Mouse (Mus musculus) E14TG2a.4 (cell line): ENCODE measurements at regions not wholly inside any gene's neighbourhood (a gene's known extent, or its start where the extent isn't known, plus 50 kb on each side); places are given as distances from the start of the nearest gene placed in this dataset.
A peak's percentile ranks its signal among the peaks of the same experiment; 100 is the strongest.

Experiments
- H3K27me3 ChIP-seq: 2 replicates; pipeline ENCODE4 v1.6.1; 2014; ENCODE audit warnings: low read length, control low read depth; ENCODE audit not compliant: insufficient read depth
- H3K36me3 ChIP-seq: 2 replicates; pipeline ENCODE4 v1.6.1; 2014; ENCODE audit warnings: low read length, control low read depth; ENCODE audit not compliant: insufficient read depth
- H3K4me1 ChIP-seq: replicated peaks from 2 replicates; pipeline ENCODE4 v1.6.1; 2014; ENCODE audit warnings: low read depth, low read length, control low read depth
- H3K4me3 ChIP-seq: replicated peaks from 2 replicates; pipeline ENCODE4 v1.5.1; 2014; ENCODE audit warnings: mild to moderate bottlenecking, low read length
- H3K9me3 ChIP-seq: 2 replicates; pipeline ENCODE4 v1.6.1; 2014; ENCODE audit warnings: low read length, control low read depth
- CTCF ChIP-seq: conservative IDR thresholded peaks from 2 replicates; pipeline ENCODE4 v1.5.1; 2014; ENCODE audit warnings: low read length
- NANOG ChIP-seq: IDR thresholded peaks from 2 replicates; pipeline ENCODE4 v1.6.1; 2014; ENCODE audit warnings: borderline replicate concordance, low read length, mixed read lengths
- POU5F1 ChIP-seq: IDR thresholded peaks from 2 replicates; pipeline ENCODE4 v1.6.1; 2014; ENCODE audit warnings: low read length, borderline replicate concordance

DNA sequence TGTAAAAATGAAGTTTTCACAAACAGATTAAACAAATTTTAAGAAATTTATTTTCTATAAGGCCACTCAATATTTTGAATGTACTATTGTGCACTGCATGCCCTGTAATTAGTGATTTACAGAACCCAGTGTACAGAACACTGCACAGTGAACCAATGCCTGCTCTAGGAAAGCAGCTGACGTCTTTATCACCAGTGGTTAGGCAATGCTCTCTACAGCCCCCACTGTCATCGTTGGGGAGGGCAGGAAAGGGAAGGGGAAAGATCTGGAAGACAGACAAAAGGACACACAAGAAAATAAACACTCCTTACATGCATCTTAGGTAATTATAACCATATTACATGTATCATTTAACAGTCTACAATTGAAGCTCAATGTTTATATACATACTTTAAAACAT is 74.4 kb upstream of the Cd28 start:
- H3K27me3 ChIP-seq: no peaks in the 10 kb centered on the region
- H3K4me3 ChIP-seq: no peak overlapping the region
- H3K36me3 ChIP-seq: no peaks in the 10 kb centered on the region
- no peaks in the 10 kb centered on the region for H3K4me1 ChIP-seq
- H3K9me3 ChIP-seq: no peaks in the 10 kb centered on the region
- TF ChIP-seq NANOG (no peak), CTCF (no peak), POU5F1 (no peak)

DNA sequence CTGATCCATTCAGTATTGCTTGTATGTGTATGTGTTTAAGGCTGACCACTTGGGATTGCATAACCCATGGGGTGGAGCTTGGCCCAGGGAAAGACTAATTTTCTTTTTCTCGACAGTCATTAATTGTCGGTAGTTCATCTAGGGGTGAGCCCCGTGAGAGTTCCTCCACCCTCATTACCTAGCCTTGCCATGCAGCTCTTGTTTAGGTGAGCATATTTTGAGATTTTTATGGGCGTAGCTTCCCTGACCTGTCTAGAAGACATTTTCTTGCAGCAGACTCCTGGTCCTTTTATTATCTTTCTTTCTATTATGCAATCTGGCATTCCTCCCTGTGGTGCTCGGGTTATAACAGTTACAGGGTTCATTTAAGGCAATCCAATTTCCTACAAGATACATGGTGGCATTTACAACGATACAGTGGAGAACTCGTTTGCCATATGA is 74.4 kb upstream of the Raph1 start:
- Histone ChIP-seq H3K36me3 (no peaks in the 10 kb centered on the region), H3K27me3 (no peaks in the 10 kb centered on the region), H3K4me1 (no peaks in the 10 kb centered on the region), H3K9me3 (peaks cover 6% of the 10 kb centered on the region; the same call in 1 of the 2 replicates), H3K4me3 (no peak overlapping the region)
- TF ChIP-seq NANOG (no peak), CTCF (no peak), POU5F1 (no peak)

DNA sequence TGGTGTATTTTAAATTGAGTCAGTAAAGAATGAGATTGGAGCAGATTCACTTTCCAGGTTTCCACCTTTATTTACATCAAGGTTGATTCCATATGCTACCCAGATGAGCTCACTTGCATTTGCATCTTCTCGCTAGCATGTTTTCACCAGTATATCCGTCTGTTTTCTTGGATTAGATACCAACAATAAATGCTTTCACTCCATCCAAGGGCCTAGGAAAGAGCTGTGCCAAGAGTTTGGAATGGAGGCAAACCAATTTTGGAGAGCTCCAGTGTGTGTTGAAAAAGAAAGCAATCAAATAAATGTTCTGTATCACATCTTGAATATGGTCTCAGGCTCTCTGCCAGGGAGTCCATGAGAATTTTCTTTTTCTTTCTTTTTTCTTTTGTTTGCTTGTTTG is 72.6 kb upstream of the Raph1 start:
- TF ChIP-seq NANOG (no peak), POU5F1 (no peak), CTCF (no peak)
- no peaks in the 10 kb centered on the region for H3K4me1 ChIP-seq
- no peaks in the 10 kb centered on the region for H3K27me3 ChIP-seq
- H3K36me3 ChIP-seq: no peaks in the 10 kb centered on the region
- H3K9me3 ChIP-seq: peaks cover 6% of the 10 kb centered on the region; the same call in 1 of the 2 replicates
- no peak overlapping the region for H3K4me3 ChIP-seq

DNA sequence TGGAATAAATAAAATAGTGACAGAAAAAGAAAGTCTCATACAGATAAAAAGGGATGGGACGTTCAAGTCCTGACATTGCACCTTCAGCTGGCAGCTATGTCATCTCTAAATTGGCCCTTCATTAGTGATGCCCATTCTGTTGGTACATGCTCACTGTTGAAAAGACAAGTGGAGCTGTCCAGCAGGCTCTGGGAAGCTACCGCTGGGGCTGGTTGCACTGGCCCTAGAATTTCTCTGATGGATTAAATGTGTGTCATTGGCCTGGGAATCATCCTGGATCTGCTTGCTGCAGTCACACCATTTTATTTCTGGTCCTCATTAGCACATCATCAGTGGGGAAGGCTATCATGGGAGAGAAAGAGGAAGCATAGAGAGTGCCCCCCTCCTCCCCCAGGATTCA is 72.2 kb upstream of the Raph1 start:
- Histone ChIP-seq H3K27me3 (no peaks in the 10 kb centered on the region), H3K9me3 (peaks cover 6% of the 10 kb centered on the region; the same call in 1 of the 2 replicates), H3K4me3 (no peak overlapping the region), H3K36me3 (no peaks in the 10 kb centered on the region), H3K4me1 (no peaks in the 10 kb centered on the region)
- TF ChIP-seq POU5F1: no peak
- TF ChIP-seq NANOG: no peak
- TF ChIP-seq CTCF: no peak

DNA sequence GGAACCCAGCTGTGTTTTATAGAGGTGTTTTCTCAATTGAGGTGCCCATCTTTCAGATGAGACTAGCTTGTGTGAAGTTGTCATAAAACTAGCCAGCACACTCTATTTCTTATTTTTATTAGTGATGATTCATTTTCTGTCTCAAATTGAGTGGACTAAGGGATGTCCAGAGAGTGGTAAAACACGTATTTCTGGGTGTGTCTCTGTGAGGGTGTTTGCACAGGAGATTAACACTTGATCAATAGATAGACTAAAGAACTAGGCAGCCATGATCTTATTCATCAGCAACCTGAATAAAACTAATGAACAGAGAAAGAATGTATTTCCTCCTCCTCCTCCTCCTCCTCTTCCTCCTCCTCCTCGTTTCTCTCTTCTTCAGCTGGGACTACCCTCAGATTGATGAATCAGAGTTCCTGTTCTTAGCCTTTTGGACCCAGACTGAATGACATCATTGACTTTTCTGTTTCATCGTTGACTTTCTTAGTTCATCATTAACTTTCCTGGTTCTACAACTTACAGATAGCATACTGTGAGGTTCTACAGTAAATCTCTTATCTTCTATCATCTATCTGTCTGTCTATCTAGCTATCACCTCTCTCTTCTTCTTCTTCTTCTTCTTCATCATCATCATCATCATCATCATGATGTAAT is 70.0 kb upstream of the Raph1 start:
- H3K36me3 ChIP-seq: no peaks in the 10 kb centered on the region
- no peak for TF ChIP-seq NANOG
- TF ChIP-seq CTCF: no peak
- TF ChIP-seq POU5F1: no peak
- no peak overlapping the region for H3K4me3 ChIP-seq
- H3K9me3 ChIP-seq: peaks cover 6% of the 10 kb centered on the region; the same call in 1 of the 2 replicates
- H3K4me1 ChIP-seq: no peaks in the 10 kb centered on the region
- H3K27me3 ChIP-seq: no peaks in the 10 kb centered on the region

DNA sequence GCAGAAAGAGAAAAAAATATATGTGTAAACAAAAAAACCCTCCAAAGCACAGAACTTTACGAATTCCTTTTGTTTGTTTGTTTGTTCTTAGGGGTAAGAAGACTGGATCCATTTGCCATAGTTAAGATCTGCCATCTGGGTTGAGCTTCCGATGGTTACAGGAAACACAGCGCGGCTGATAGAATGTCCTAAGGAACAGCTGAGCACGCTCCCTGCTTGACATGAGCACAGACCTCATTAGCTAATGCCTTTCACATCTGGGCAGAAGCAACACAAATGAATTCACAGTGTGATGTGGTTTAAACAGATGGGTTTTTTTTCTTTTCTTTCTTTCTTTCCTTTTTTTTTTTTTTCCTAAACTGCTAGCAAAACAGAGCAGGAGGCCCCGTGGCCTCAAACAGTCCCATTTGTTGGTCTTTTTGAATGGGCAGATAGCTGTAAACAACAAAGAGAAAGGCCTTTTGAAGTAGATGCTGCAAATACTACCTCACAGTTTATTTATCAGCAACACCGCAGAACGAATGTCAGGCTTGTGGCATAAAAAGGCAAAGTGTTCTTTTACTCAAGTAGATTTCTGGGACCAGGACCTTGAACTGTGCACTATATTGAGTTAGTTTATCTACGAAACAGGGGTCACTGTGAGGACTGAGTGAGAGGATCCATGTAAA is 61.0 kb upstream of the Raph1 start:
- no peaks in the 10 kb centered on the region for H3K36me3 ChIP-seq
- no peak overlapping the region for H3K4me3 ChIP-seq
- no peak for TF ChIP-seq NANOG
- no peak for TF ChIP-seq POU5F1
- no peak for TF ChIP-seq CTCF
- peaks cover 6% of the 10 kb centered on the region; the same call in 1 of the 2 replicates for H3K4me1 ChIP-seq
- no peaks in the 10 kb centered on the region for H3K27me3 ChIP-seq
- H3K9me3 ChIP-seq: no peaks in the 10 kb centered on the region

DNA sequence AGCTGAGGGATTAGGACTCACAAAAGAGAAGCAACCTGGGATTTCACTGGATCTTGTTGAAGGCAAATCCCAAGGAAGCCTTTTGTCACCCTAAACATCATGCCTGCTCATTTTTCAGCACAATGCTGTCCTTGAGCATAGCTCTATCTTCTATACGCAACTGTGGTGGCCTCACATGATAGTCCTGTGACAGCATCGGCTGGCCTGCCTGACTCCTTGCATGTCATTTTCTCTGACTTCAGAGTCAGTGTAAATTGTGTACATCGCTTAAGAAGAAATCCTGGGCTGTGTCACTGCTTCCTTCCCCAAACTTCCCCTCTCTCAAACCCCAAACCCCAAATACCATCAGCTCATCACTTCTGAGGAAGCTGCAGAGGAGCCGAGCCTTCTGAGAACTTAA is 60.5 kb upstream of the Raph1 start:
- H3K9me3 ChIP-seq: no peaks in the 10 kb centered on the region
- H3K4me1 ChIP-seq: peaks cover 6% of the 10 kb centered on the region; the same call in 1 of the 2 replicates
- no peak for TF ChIP-seq CTCF
- no peak for TF ChIP-seq POU5F1
- no peak for TF ChIP-seq NANOG
- no peak overlapping the region for H3K4me3 ChIP-seq
- H3K27me3 ChIP-seq: no peaks in the 10 kb centered on the region
- no peaks in the 10 kb centered on the region for H3K36me3 ChIP-seq

DNA sequence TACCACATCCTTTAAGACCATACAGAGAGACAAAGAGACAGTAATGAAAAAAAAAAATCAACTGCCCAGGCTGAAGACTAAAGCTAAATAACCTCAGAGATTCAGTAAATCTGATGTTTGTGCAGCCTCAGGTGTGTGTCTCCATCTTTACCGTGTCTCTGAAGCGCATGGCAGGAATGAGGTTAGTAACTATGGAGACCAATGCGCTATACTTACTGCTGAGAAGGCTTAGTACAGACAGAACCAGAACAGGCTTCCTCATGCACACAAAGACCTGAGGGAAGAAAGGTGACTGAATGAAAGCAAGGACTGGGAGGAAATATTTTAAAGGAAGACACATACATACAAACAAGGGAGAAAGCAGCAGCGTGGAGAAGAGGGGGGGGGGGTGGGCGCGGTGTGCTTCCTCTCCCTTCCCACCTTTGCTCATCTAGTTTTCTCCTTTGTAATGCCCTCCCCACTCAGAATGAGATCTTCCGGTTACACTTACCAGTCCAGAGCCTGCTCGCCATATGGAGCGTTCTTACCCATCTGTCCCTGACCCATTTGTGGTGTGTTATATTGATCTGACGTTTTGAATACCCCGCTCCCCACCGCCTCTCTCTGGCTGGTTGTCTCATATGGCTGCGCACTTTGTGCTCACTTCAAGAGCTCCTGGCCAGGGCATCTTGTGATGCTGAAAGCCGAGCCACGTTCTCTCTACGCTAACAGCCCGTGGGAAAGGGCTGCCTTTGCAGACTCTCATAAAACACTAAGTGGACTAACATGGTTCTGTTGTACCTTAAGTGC is 59.0 kb upstream of the Raph1 start:
- H3K36me3 ChIP-seq: no peaks in the 10 kb centered on the region
- H3K27me3 ChIP-seq: no peaks in the 10 kb centered on the region
- peak overlapping the region; percentile 30; the same call in 1 of the 2 replicates for H3K4me3 ChIP-seq
- no peak for TF ChIP-seq NANOG
- H3K9me3 ChIP-seq: no peaks in the 10 kb centered on the region
- H3K4me1 ChIP-seq: peaks cover 6% of the 10 kb centered on the region; the same call in 1 of the 2 replicates
